Mouse (Mus musculus): Measurements from ENCODE around the gene Cpne9.

- no peak for TF ChIP-seq GATA1 (IDR thresholded peaks at IDR 0.05; ENCODE audit: borderline replicate concordance, low read length)
- no peak for TF ChIP-seq FLI1 (IDR thresholded peaks at IDR 0.05; ENCODE audit: low read length)
These were observed 61.3 kb downstream of the Cpne9 start, which contains the start of gene Camk1 for GRCm38 (mm10) chr6:113343177-113344092.

Data from megakaryocyte, embryonic 14.5 days (primary cell).